ENCODE assay signal across 8 mouse cellular contexts in genomic region chr1:87098358-87098975, GRCm38 (mm10). TPM values are rescaled to one million over a fixed set of nuclear protein-coding genes. Genes with fewer than 3 reads are reported as not detected.
DNase-seq lines count a peak whose midpoint lies in the region; ATAC-seq lines count a peak whose summit lies in the region.

No protein-coding gene starts in this region.

- H3K4me3 ChIP-seq in limb, embryonic 13.5 days, result no peak overlapping the region
- H3K4me3 ChIP-seq in midbrain, embryonic 14.5 days (replicated peaks; ENCODE audit: low read depth, low read length), result no peak overlapping the region
- no peak overlapping the region for H3K4me3 ChIP-seq in stomach, embryonic 15.5 days (replicated peaks)

- H3K4me2 ChIP-seq in limb, embryonic 13.5 days (replicated peaks), result peak overlapping the region; percentile 41
- H3K4me2 ChIP-seq in midbrain, embryonic 14.5 days (ENCODE audit: low read length), result 0 out of 2 replicates have a peak overlapping the region, but pooled peaks have one; percentile 7
- peak overlapping the region; percentile 36 for H3K4me2 ChIP-seq in stomach, embryonic 15.5 days

- DNase-seq in urinary bladder, adult 18-20 months (ENCODE audit: low spot score in 2 of 2), result peak; percentile 13 to 41
- DNase-seq in urinary bladder, postnatal 10 days (ENCODE audit: low spot score), result no peak
- DNase-seq in embryo, embryonic 9.5 days (ENCODE audit: extremely low spot score), result peak; percentile 71
- DNase-seq in heart, adult 18-20 months, result peak; percentile 15 to 58
- peak; percentile 21 for DNase-seq in kidney, adult 11 months
- DNase-seq in midbrain, embryonic 14.5 days, result peak; percentile 73

- 0 out of 2 replicates have a peak, but pooled peaks cover 2% of the 10 kb centered on the region for H3K4me1 ChIP-seq in limb, embryonic 13.5 days
- H3K4me1 ChIP-seq in midbrain, embryonic 14.5 days (ENCODE audit: control insufficient read depth, insufficient read depth, low read length), result no peaks in the 10 kb centered on the region
- H3K4me1 ChIP-seq in stomach, embryonic 15.5 days, result no peaks in the 10 kb centered on the region

- H3K9me3 ChIP-seq in limb, embryonic 13.5 days, result no peaks in the 10 kb centered on the region
- no peaks in the 10 kb centered on the region for H3K9me3 ChIP-seq in midbrain, embryonic 14.5 days (ENCODE audit: control insufficient read depth, low read length)
- H3K9me3 ChIP-seq in stomach, embryonic 15.5 days, result no peaks in the 10 kb centered on the region

- H3K27me3 ChIP-seq in limb, embryonic 13.5 days, result peaks cover 6% of the 10 kb centered on the region; the same call in 1 of the 2 replicates
- no peaks in the 10 kb centered on the region for H3K27me3 ChIP-seq in midbrain, embryonic 14.5 days (ENCODE audit: control insufficient read depth, insufficient read depth, low read length)
- H3K27me3 ChIP-seq in stomach, embryonic 15.5 days (replicated peaks), result 0 out of 2 replicates have a peak, but pooled peaks cover 4% of the 10 kb centered on the region

- peak; percentile 66; the same call in 1 of the 2 replicates for ATAC-seq in limb, embryonic 13.5 days (ENCODE audit: low FRiP score, low read depth)
- peak; percentile 60; the same call in 1 of the 2 replicates for ATAC-seq in midbrain, embryonic 14.5 days (ENCODE audit: low FRiP score, low TSS enrichment)
- peak; percentile 60 for ATAC-seq in stomach, embryonic 15.5 days (ENCODE audit: insufficient read depth, low FRiP score, low read depth)

- 11% methylated on average over 30 of the region's 30 CpGs for WGBS in limb, embryonic 13.5 days
- WGBS in midbrain, embryonic 14.5 days, result 12% methylated on average over 29 of the region's 30 CpGs
- WGBS in stomach, embryonic 15.5 days, result 16% methylated on average over 30 of the region's 30 CpGs

- no peak overlapping the region for H3K9ac ChIP-seq in limb, embryonic 13.5 days
- H3K9ac ChIP-seq in midbrain, embryonic 14.5 days (replicated peaks; ENCODE audit: low read length), result no peak overlapping the region
- H3K9ac ChIP-seq in stomach, embryonic 15.5 days, result no peak overlapping the region

- no peaks in the 10 kb centered on the region for H3K36me3 ChIP-seq in limb, embryonic 13.5 days
- H3K36me3 ChIP-seq in midbrain, embryonic 14.5 days (ENCODE audit: control insufficient read depth, insufficient read depth, low read length), result no peaks in the 10 kb centered on the region
- H3K36me3 ChIP-seq in stomach, embryonic 15.5 days, result no peaks in the 10 kb centered on the region

- H3K27ac ChIP-seq in limb, embryonic 13.5 days, result no peak overlapping the region
- no peak overlapping the region for H3K27ac ChIP-seq in midbrain, embryonic 14.5 days (replicated peaks; ENCODE audit: low read depth, low read length)
- H3K27ac ChIP-seq in stomach, embryonic 15.5 days, result no peak overlapping the region

RNA-seq across cellular contexts. Expression of gene Alpi, which starts 2.9 kb away (rescaled TPM):
- not detected for total RNA-seq in heart, adult 18-20 months (2021)
- polyA plus RNA-seq in limb, embryonic 13.5 days (2015; fragmentation: Nextera tagmentation; extraction: Ambion mirVana), result 0.10 TPM in 1 of 2 replicates, not detected in the other
- not detected in 2 replicates for polyA plus RNA-seq in midbrain, embryonic 14.5 days (2014; fragmentation: Nextera tagmentation; extraction: Ambion mirVana)
- 26.6 and 33.3 TPM in 2 replicates for polyA plus RNA-seq in stomach, embryonic 15.5 days (2015; fragmentation: Nextera tagmentation; extraction: Ambion mirVana)

RNA-seq across cellular contexts. Expression of gene Alppl2, which starts 8.7 kb away (rescaled TPM):
- not detected for total RNA-seq in heart, adult 18-20 months (2021)
- not detected in 2 replicates for polyA plus RNA-seq in limb, embryonic 13.5 days (2015; fragmentation: Nextera tagmentation; extraction: Ambion mirVana)
- not detected in 2 replicates for polyA plus RNA-seq in midbrain, embryonic 14.5 days (2014; fragmentation: Nextera tagmentation; extraction: Ambion mirVana)
- polyA plus RNA-seq in stomach, embryonic 15.5 days (2015; fragmentation: Nextera tagmentation; extraction: Ambion mirVana), result not detected in 2 replicates

RNA-seq across cellular contexts. Expression of gene Akp3, which starts 26.3 kb away (rescaled TPM):
- total RNA-seq in heart, adult 18-20 months (2021), result not detected
- not detected in 2 replicates for polyA plus RNA-seq in limb, embryonic 13.5 days (2015; fragmentation: Nextera tagmentation; extraction: Ambion mirVana)
- not detected in 2 replicates for polyA plus RNA-seq in midbrain, embryonic 14.5 days (2014; fragmentation: Nextera tagmentation; extraction: Ambion mirVana)
- not detected in 2 replicates for polyA plus RNA-seq in stomach, embryonic 15.5 days (2015; fragmentation: Nextera tagmentation; extraction: Ambion mirVana)

RNA-seq across cellular contexts. Expression of gene Ecel1, which starts 57.9 kb away (rescaled TPM):
- total RNA-seq in heart, adult 18-20 months (2021), result not detected
- 0.69 and 1.1 TPM in 2 replicates for polyA plus RNA-seq in limb, embryonic 13.5 days (2015; fragmentation: Nextera tagmentation; extraction: Ambion mirVana)
- polyA plus RNA-seq in midbrain, embryonic 14.5 days (2014; fragmentation: Nextera tagmentation; extraction: Ambion mirVana), result 5.1 and 5.3 TPM in 2 replicates
- polyA plus RNA-seq in stomach, embryonic 15.5 days (2015; fragmentation: Nextera tagmentation; extraction: Ambion mirVana), result 6.3 and 8.7 TPM in 2 replicates

Comparison
In these comparisons a context has a peak if more than half of its experiments do, and no peak if none do; other contexts are left out.
1. RNA of gene Alpi, which starts 2.9 kb away (polyA plus RNA-seq): 26.6 to 33.3 TPM in stomach, embryonic 15.5 days; 0.10 TPM in limb, embryonic 13.5 days and not detected in midbrain, embryonic 14.5 days; every median in the first group is over 10 times any median in the second.
2. Peak in every context shown above with its lines, with median percentiles within 50 percentile points of each other: ATAC-seq and H3K4me2 ChIP-seq.